Mouse (Mus musculus) kidney, adult 2 months (tissue): ENCODE measurements around the gene Pcca.

Experiments used
- CTCF ChIP-seq: fragments of 200-500 bp; conservative IDR thresholded peaks from 2 replicates; pipeline ENCODE4 v1.5.1; 2011; ENCODE audit warnings: low read depth, mild to moderate bottlenecking, control low read depth, low read length, moderate library complexity, mixed read lengths; ENCODE audit not compliant: insufficient read depth, insufficient read length
- POLR2A ChIP-seq: fragments of 200-500 bp; IDR thresholded peaks from one replicate; pipeline ENCODE4 v1.6.1; 2011; ENCODE audit warnings: low read depth, low read length, control low read depth

GRCm38 (mm10) chr14:122754311-122754710, 220.2 kb downstream of the Pcca start:
- TF ChIP-seq CTCF (no peak), POLR2A (no peak)
